Mouse (Mus musculus): ENCODE measurements around the gene 1700012B09Rik. TPM values are rescaled to one million over a fixed set of nuclear protein-coding genes. Genes with fewer than 3 reads are reported as not detected.
A peak's percentile ranks its signal among the peaks of the same experiment; 100 is the strongest.

The 1700012B09Rik gene
- polyA plus RNA-seq, 1 experiment from 2014 or later, result 7.8 TPM

DNA sequence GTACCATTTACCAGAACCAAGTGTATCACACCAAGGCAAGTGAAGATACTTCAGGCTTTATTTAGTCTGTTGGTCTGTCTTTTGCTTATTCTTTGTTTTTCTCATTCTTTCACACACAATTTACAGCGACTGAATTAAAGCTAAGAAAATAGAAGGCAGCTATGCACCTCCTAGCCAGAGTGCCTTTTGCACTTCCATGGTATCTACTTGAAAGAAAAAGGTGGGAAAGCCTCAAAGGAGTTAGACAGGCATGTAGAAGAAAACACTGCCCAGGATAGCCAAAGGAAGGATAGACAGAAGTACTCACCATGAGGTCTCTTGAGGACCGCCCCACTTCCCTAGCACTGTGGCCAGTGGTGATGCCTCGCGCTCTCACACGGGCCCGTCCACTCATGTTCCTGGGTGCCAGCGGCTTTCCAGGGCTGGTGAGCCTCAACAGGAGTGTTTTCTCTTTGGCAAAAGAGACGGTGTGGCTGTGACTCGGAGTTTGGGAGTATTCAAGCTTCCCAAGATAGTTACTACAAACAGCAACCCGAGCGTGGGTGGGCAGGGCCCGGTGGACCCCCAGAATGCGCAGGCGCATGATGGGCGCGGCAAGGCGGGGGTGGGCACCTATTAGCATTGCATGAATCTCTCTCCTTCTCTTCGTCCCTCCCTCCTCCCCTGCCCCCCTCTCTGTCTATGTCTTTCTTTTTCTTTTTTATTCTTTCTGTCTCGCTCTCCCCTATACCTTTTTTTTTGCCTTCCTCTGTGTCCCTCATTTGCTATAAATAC, 30.5 kb downstream of the 1700012B09Rik start, which contains the start of gene Piwil4:
Gene Piwil4 (minus strand): TSS at position 583 of the 774 bp plus-strand sequence.
- Histone ChIP-seq H3K4me1 (replicated peaks; ENCODE audit: control insufficient read depth, insufficient read depth, low read length) (no peaks in the 10 kb centered on the region), H3K4me2 (replicated peaks) (no peak within 1 kb of the TSS), H3K4me3 (replicated peaks; ENCODE audit: low read length) (no peak within 1 kb of the TSS), H3K9ac (no peak within 1 kb of the TSS), H3K27me3 (ENCODE audit: control insufficient read depth, insufficient read depth, low read length) (no peaks in the 10 kb centered on the region), H3K9me3 (ENCODE audit: control insufficient read depth, low read length) (no peaks in the 10 kb centered on the region), H3K36me3 (replicated peaks; ENCODE audit: control insufficient read depth, insufficient read depth) (no peaks in the 10 kb centered on the region), H3K27ac (no peak within 1 kb of the TSS)
- WGBS, result 91% methylated on average over 19 of the region's 19 CpGs
- ATAC-seq (ENCODE audit: low FRiP score), result no peak
- DNase-seq (ENCODE audit: low spot score), result no peak

- DNase-seq (ENCODE audit: low spot score), result no peak
- no peak overlapping the region for H3K9ac ChIP-seq
- H3K36me3 ChIP-seq (replicated peaks; ENCODE audit: control insufficient read depth, insufficient read depth), result no peaks in the 10 kb centered on the region
- no peaks in the 10 kb centered on the region for H3K4me1 ChIP-seq (replicated peaks; ENCODE audit: control insufficient read depth, insufficient read depth, low read length)
- no peak for ATAC-seq (ENCODE audit: low FRiP score)
- no peaks in the 10 kb centered on the region for H3K27me3 ChIP-seq (ENCODE audit: control insufficient read depth, insufficient read depth, low read length)
- 90% methylated on average over 4 of the region's 4 CpGs for WGBS
- no peak overlapping the region for H3K27ac ChIP-seq
- H3K4me3 ChIP-seq (replicated peaks; ENCODE audit: low read length), result no peak overlapping the region
- H3K4me2 ChIP-seq (replicated peaks), result no peak overlapping the region
- no peaks in the 10 kb centered on the region for H3K9me3 ChIP-seq (ENCODE audit: control insufficient read depth, low read length)
Observed at GRCm38 (mm10) chr9:14739498-14740150, 31.2 kb downstream of the 1700012B09Rik start.

DNA sequence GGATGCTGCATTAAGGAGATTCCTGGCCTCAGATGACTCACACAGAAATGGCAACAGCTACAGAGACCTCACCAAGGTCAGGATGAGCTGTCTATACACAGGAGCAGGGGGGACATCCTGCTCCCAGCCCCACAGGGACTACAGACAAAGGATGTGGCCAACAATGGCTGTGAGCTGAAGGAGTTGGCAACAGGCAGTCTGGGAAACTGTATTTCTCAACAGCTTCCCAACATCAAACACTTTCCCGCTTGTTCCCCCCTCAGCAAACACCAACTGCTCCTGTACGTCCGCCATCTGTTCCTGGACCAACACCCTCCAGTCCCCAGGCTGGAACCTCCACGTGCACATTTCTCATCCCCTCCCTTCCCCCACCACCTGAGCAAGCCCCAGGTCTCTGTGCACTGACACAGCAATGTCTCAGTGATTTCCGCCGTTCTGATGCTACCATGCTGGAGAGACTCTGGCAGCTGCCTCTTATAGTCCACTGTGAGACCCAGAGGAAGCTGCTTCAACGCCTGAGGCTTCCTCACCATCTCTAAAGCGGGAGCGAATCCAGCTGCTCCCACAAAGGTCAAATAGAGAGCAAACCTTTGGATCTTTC, 39.8 kb downstream of the 1700012B09Rik start:
- Histone ChIP-seq H3K4me1 (replicated peaks; ENCODE audit: control insufficient read depth, insufficient read depth, low read length) (no peaks in the 10 kb centered on the region), H3K27ac (no peak overlapping the region), H3K9ac (no peak overlapping the region), H3K9me3 (ENCODE audit: control insufficient read depth, low read length) (no peaks in the 10 kb centered on the region), H3K36me3 (replicated peaks; ENCODE audit: control insufficient read depth, insufficient read depth) (no peaks in the 10 kb centered on the region), H3K4me2 (replicated peaks) (no peak overlapping the region), H3K4me3 (replicated peaks; ENCODE audit: low read length) (no peak overlapping the region), H3K27me3 (ENCODE audit: control insufficient read depth, insufficient read depth, low read length) (no peaks in the 10 kb centered on the region)
- peak; percentile 47; the same call in 1 of the 2 replicates for ATAC-seq (ENCODE audit: low FRiP score)
- no peak for DNase-seq (ENCODE audit: low spot score)
- 47% methylated on average over 9 of the region's 9 CpGs for WGBS

DNA sequence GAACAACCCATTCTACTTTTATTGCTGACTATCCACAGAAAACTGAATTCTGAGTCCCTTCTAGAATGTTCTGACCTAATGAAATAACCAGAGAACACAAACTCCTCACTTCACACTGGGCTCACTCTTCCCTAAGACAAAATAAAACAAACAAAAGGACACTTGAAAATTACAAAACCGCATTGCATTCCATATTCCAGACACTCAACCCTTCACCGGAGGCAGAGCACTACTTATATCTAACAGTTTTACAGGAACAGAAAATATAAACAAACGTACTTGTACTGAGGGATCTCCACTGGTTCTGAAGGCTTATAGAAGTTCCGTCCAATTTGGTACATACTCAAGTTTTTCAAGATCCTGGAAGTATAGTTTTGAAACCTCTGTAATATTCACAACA, 42.5 kb downstream of the 1700012B09Rik start:
- Histone ChIP-seq H3K9me3 (ENCODE audit: control insufficient read depth, low read length) (no peaks in the 10 kb centered on the region), H3K4me3 (replicated peaks; ENCODE audit: low read length) (no peak overlapping the region), H3K9ac (no peak overlapping the region), H3K4me2 (replicated peaks) (no peak overlapping the region), H3K27ac (no peak overlapping the region), H3K4me1 (replicated peaks; ENCODE audit: control insufficient read depth, insufficient read depth, low read length) (no peaks in the 10 kb centered on the region), H3K36me3 (replicated peaks; ENCODE audit: control insufficient read depth, insufficient read depth) (no peaks in the 10 kb centered on the region), H3K27me3 (ENCODE audit: control insufficient read depth, insufficient read depth, low read length) (0 out of 2 replicates have a peak, but pooled peaks cover 5% of the 10 kb centered on the region)
- DNase-seq (ENCODE audit: low spot score), result no peak
- WGBS, result 88% methylated on average over 4 of the region's 4 CpGs
- ATAC-seq (ENCODE audit: low FRiP score), result no peak

DNA sequence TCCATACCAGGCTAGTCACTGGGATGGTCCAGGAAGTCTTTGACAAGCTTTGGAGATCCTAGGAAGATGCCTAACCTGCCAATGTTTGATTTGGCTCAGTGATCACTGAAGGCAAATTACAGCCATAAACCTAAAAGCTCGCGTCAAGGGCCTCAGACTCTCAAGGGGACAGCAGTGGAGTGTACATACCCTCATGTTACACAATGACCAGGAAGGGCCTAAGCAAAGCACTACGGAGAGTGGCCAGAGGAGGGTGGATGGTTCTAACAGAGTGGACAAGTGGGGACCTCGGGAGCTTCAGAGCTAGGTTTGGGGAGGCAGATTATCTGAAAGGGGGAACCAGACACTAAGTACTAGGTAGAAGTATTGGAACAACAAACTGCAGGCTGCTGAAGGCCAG, 44.2 kb downstream of the 1700012B09Rik start:
- 92% methylated on average over 4 of the region's 4 CpGs for WGBS
- Histone ChIP-seq H3K4me2 (replicated peaks) (no peak overlapping the region), H3K4me1 (replicated peaks; ENCODE audit: control insufficient read depth, insufficient read depth, low read length) (no peaks in the 10 kb centered on the region)

GRCm38 (mm10) chr9:14726005-14726404, 44.8 kb downstream of the 1700012B09Rik start:
- Histone ChIP-seq H3K36me3 (replicated peaks; ENCODE audit: control insufficient read depth, insufficient read depth) (no peaks in the 10 kb centered on the region), H3K27me3 (ENCODE audit: control insufficient read depth, insufficient read depth, low read length) (0 out of 2 replicates have a peak, but pooled peaks cover 5% of the 10 kb centered on the region), H3K4me1 (replicated peaks; ENCODE audit: control insufficient read depth, insufficient read depth, low read length) (no peaks in the 10 kb centered on the region), H3K27ac (no peak overlapping the region), H3K4me3 (replicated peaks; ENCODE audit: low read length) (no peak overlapping the region), H3K9me3 (ENCODE audit: control insufficient read depth, low read length) (no peaks in the 10 kb centered on the region), H3K9ac (no peak overlapping the region), H3K4me2 (replicated peaks) (no peak overlapping the region)
- no peak for ATAC-seq (ENCODE audit: low FRiP score)
- no peak for DNase-seq (ENCODE audit: low spot score)
- 90% methylated on average over 6 of the region's 6 CpGs for WGBS

More for the DNA sequence above, 44.2 kb downstream of the 1700012B09Rik start:
- Histone ChIP-seq H3K9ac (no peak overlapping the region), H3K36me3 (replicated peaks; ENCODE audit: control insufficient read depth, insufficient read depth) (no peaks in the 10 kb centered on the region), H3K27ac (no peak overlapping the region), H3K9me3 (ENCODE audit: control insufficient read depth, low read length) (no peaks in the 10 kb centered on the region), H3K4me3 (replicated peaks; ENCODE audit: low read length) (no peak overlapping the region), H3K27me3 (ENCODE audit: control insufficient read depth, insufficient read depth, low read length) (0 out of 2 replicates have a peak, but pooled peaks cover 5% of the 10 kb centered on the region)
- ATAC-seq (ENCODE audit: low FRiP score) (no peak), DNase-seq (ENCODE audit: low spot score) (no peak)

DNA sequence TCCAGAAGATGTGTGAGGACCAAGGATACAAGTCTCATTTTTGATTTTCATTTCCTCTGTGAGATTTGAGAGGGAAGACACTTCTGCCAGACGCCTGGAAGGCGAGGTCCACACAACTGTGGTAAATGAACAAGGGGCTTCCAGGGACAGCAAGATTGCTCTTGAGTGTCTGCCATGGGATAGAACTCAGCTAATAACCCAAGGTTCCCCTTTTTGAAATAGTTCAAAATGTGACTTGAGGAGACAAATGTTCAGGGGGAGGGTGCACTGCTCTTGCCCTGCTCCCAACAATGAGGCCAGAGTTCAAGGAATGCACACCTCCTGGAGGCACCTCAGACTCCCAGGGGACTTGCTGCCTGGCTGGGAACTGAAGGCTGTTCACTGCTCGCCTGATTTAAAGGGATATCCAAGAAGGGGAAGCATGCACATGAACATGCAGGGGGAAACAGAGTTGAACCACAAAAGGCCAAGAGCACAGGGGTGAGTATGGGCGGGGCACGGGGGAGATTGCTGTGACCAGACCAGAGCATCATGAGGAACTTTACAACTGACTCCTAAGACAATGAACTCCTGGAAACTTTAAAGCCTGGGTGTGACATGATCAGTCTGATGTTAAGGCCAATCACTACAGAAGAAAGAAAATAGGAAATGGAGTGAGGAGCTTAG, 45.9 kb downstream of the 1700012B09Rik start:
- H3K27ac ChIP-seq, result no peak overlapping the region
- H3K4me1 ChIP-seq (replicated peaks; ENCODE audit: control insufficient read depth, insufficient read depth, low read length), result no peaks in the 10 kb centered on the region
- H3K36me3 ChIP-seq (replicated peaks; ENCODE audit: control insufficient read depth, insufficient read depth), result no peaks in the 10 kb centered on the region
- no peak overlapping the region for H3K4me3 ChIP-seq (replicated peaks; ENCODE audit: low read length)
- no peak overlapping the region for H3K4me2 ChIP-seq (replicated peaks)
- H3K27me3 ChIP-seq (ENCODE audit: control insufficient read depth, insufficient read depth, low read length), result 0 out of 2 replicates have a peak, but pooled peaks cover 5% of the 10 kb centered on the region
- no peaks in the 10 kb centered on the region for H3K9me3 ChIP-seq (ENCODE audit: control insufficient read depth, low read length)
- DNase-seq (ENCODE audit: low spot score) (no peak), ATAC-seq (ENCODE audit: low FRiP score) (no peak)
- no peak overlapping the region for H3K9ac ChIP-seq
- 75% methylated on average over 5 of the region's 5 CpGs for WGBS

DNA sequence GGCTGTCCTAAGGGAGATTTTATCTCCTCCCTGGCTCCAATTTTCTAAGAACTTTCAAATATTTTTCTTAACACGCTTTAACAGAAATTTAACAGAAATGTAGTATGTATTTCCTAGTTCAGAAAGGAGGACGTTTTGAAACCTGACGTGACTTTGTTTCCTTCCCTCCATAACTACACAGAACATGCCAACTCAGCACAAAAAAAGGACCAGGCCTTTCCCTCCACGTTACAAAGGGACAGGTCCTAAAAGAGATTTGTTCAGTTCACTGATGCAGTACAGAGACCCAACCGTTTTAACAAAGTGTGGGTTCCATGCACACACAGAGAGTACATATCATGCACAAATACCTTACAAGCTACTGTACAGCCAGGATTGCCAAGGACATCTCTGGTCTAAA, 49.2 kb downstream of the 1700012B09Rik start:
- Histone ChIP-seq H3K4me1 (replicated peaks; ENCODE audit: control insufficient read depth, insufficient read depth, low read length) (no peaks in the 10 kb centered on the region), H3K36me3 (replicated peaks; ENCODE audit: control insufficient read depth, insufficient read depth) (no peaks in the 10 kb centered on the region), H3K4me2 (replicated peaks) (no peak overlapping the region), H3K27ac (no peak overlapping the region), H3K27me3 (ENCODE audit: control insufficient read depth, insufficient read depth, low read length) (0 out of 2 replicates have a peak, but pooled peaks cover 5% of the 10 kb centered on the region), H3K9ac (no peak overlapping the region), H3K9me3 (ENCODE audit: control insufficient read depth, low read length) (no peaks in the 10 kb centered on the region), H3K4me3 (replicated peaks; ENCODE audit: low read length) (no peak overlapping the region)
- no peak for DNase-seq (ENCODE audit: low spot score)
- ATAC-seq (ENCODE audit: low FRiP score), result no peak
- WGBS, result 81% methylated on average over 5 of the region's 5 CpGs

DNA sequence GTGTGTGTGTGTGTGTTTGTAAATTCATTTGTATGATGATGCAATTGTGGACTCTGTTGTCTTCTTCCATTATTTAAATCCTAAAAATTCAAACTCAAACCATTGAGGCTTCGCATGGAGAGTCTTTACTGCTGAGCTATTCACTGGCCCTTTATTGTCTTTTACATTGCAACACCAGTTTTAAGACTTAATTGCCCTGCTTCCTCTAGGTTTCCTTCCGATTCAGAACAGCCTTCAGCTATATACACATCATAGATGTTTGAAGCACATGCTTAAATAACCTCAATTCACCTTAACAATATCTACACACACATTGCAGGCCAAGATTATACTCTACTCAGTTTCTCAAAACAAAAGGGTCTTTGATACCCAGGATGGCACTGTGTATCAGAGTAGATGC, 50.4 kb downstream of the 1700012B09Rik start:
- no peaks in the 10 kb centered on the region for H3K9me3 ChIP-seq (ENCODE audit: control insufficient read depth, low read length)
- no peak overlapping the region for H3K9ac ChIP-seq
- H3K27ac ChIP-seq, result no peak overlapping the region
- H3K4me1 ChIP-seq (replicated peaks; ENCODE audit: control insufficient read depth, insufficient read depth, low read length), result no peaks in the 10 kb centered on the region
- no peak overlapping the region for H3K4me3 ChIP-seq (replicated peaks; ENCODE audit: low read length)
- H3K27me3 ChIP-seq (ENCODE audit: control insufficient read depth, insufficient read depth, low read length), result no peaks in the 10 kb centered on the region
- 54% methylated on average over 2 of the region's 2 CpGs for WGBS
- no peak for DNase-seq (ENCODE audit: low spot score)
- H3K36me3 ChIP-seq (replicated peaks; ENCODE audit: control insufficient read depth, insufficient read depth), result no peaks in the 10 kb centered on the region
- no peak overlapping the region for H3K4me2 ChIP-seq (replicated peaks)
- no peak for ATAC-seq (ENCODE audit: low FRiP score)
